9 mouse cellular contexts compared by ENCODE assay signal in genomic region chr3:121433968-121434533, GRCm38 (mm10). TPM values are rescaled to one million over a fixed set of nuclear protein-coding genes. Genes with fewer than 3 reads are reported as not detected.
DNase-seq lines count a peak whose midpoint lies in the region; ATAC-seq and TF ChIP-seq lines count a peak whose summit lies in the region.
"Had no signal": no experiment of that assay in that cellular context is flagged by ENCODE, and none has a peak within 500 bp of the region (broad histone marks: within the 10 kb centered on the region; RNA-seq: fewer than 3 reads in every experiment).

No protein-coding gene starts in this region.

- no peak overlapping the region for H3K4me3 ChIP-seq in embryonic fibroblast, embryonic 13.5 days (ENCODE audit: insufficient read depth, low read length)
- H3K4me3 ChIP-seq in hindbrain, postnatal 0 days (ENCODE audit: low read length): no peak overlapping the region
- no peak overlapping the region for H3K4me3 ChIP-seq in midbrain, embryonic 16.5 days (ENCODE audit: low read depth, low read length)
- H3K4me3 ChIP-seq: erythroblast, embryonic 14.5 days had no signal

- no peak for TF ChIP-seq POLR2A in embryonic fibroblast, embryonic 13.5 days (IDR thresholded peaks at IDR 0.05; ENCODE audit: low read depth, low read length)

- no peaks in the 10 kb centered on the region for H3K9me3 ChIP-seq in hindbrain, postnatal 0 days (ENCODE audit: low read length)
- H3K9me3 ChIP-seq in midbrain, embryonic 16.5 days (replicated peaks; ENCODE audit: control insufficient read depth, low read length, poor library complexity, severe bottlenecking): no peaks in the 10 kb centered on the region

- peaks cover 24% of the 10 kb centered on the region for H3K4me1 ChIP-seq in embryonic fibroblast, embryonic 13.5 days (ENCODE audit: control insufficient read depth, insufficient read depth, low read length)
- peaks cover 4% of the 10 kb centered on the region; the same call in 1 of the 2 replicates for H3K4me1 ChIP-seq in hindbrain, postnatal 0 days (ENCODE audit: insufficient read depth, low read length)
- peaks cover 45% of the 10 kb centered on the region for H3K4me1 ChIP-seq in midbrain, embryonic 16.5 days (ENCODE audit: control insufficient read depth, insufficient read depth, low read length)

- no peak overlapping the region for H3K9ac ChIP-seq in hindbrain, postnatal 0 days (replicated peaks; ENCODE audit: low read length)
- no peak overlapping the region for H3K9ac ChIP-seq in midbrain, embryonic 16.5 days (ENCODE audit: low read depth, low read length)

- intact Hi-C loops in heart, postnatal 36 days (cut with DNase I): no loop called here

- 42% methylated on average over 8 of the region's 8 CpGs for WGBS in hindbrain, postnatal 0 days
- 44% methylated on average over 8 of the region's 8 CpGs for WGBS in midbrain, embryonic 16.5 days

- no peak for TF ChIP-seq CTCF in embryonic fibroblast, embryonic 13.5 days (IDR thresholded peaks at IDR 0.05; ENCODE audit: borderline replicate concordance, insufficient read depth, low read length)
- no peak for TF ChIP-seq CTCF in hindbrain, postnatal 0 days (IDR thresholded peaks at IDR 0.05; ENCODE audit: low read depth)

- no peaks in the 10 kb centered on the region for H3K27me3 ChIP-seq in hindbrain, postnatal 0 days (ENCODE audit: insufficient read depth, low read length)
- no peaks in the 10 kb centered on the region for H3K27me3 ChIP-seq in midbrain, embryonic 16.5 days (ENCODE audit: control insufficient read depth, insufficient read depth, low read depth, low read length)

- peak overlapping the region; percentile 57 for H3K27ac ChIP-seq in embryonic fibroblast, embryonic 13.5 days (ENCODE audit: insufficient read depth, low read length)
- H3K27ac ChIP-seq in hindbrain, postnatal 0 days: peak overlapping the region; percentile 17; the same call in 1 of the 2 replicates
- 0 out of 2 replicates have a peak overlapping the region, but pooled peaks have one; percentile 43 for H3K27ac ChIP-seq in midbrain, embryonic 16.5 days (ENCODE audit: low read length)

- no peak for ATAC-seq in hindbrain, postnatal 0 days
- no peak for ATAC-seq in midbrain, embryonic 16.5 days
- ATAC-seq in erythroid progenitor cell, adult 5-6 weeks (replicated peaks; ENCODE audit: low FRiP score, poor library complexity, severe bottlenecking): no peak

- no peaks in the 10 kb centered on the region for H3K36me3 ChIP-seq in hindbrain, postnatal 0 days (ENCODE audit: insufficient read depth, low read length)
- H3K36me3 ChIP-seq in midbrain, embryonic 16.5 days (ENCODE audit: control insufficient read depth, insufficient read depth, low read length): no peaks in the 10 kb centered on the region

- no peak overlapping the region for H3K4me2 ChIP-seq in hindbrain, postnatal 0 days (ENCODE audit: low read depth, low read length)
- no peak overlapping the region for H3K4me2 ChIP-seq in midbrain, embryonic 16.5 days (ENCODE audit: low read length)

- peak; percentile 55 to 58 for DNase-seq in heart, adult 18-20 months
- DNase-seq in heart, postnatal 36 days: no peak
- no peak for DNase-seq in hindbrain, postnatal 0 days (ENCODE audit: low spot score)
- no peak for DNase-seq in cerebellum, postnatal 36 days
- DNase-seq in thymus, postnatal 25 days: no peak

RNA-seq across cellular contexts. Expression of gene Cnn3, which starts 7.8 kb away (rescaled TPM):
- 10 to 100 TPM; 37.4 to 41.5 TPM for total RNA-seq in heart, adult 18-20 months (2021)
- total RNA-seq in heart, postnatal 36 days (2021): 10 to 100 TPM; 42.1 to 43.8 TPM
- polyA plus RNA-seq in embryonic fibroblast, embryonic 13.5 days (2011; ENCODE audit: insufficient read length, low read depth, missing spikeins): 720 and 799 TPM in 2 replicates
- 180 and 194 TPM in 2 replicates for total RNA-seq in hindbrain, postnatal 0 days (2014; rRNA removed)
- 317 and 348 TPM in 2 replicates for polyA plus RNA-seq in hindbrain, postnatal 0 days (2015; fragmentation: Nextera tagmentation; extraction: Ambion mirVana)
- 311 and 357 TPM in 2 replicates for polyA plus RNA-seq in midbrain, embryonic 16.5 days (2015; fragmentation: Nextera tagmentation; extraction: Ambion mirVana)
- total RNA-seq in erythroid progenitor cell, adult 5-6 weeks (2015; ENCODE audit: low replicate concordance): 9.7 and 41.1 TPM in 2 replicates
- 13.6 and 36.1 TPM in 2 replicates for total RNA-seq in erythroid progenitor cell, adult 5-6 weeks (2017; ENCODE audit: low replicate concordance)

Comparison
In these comparisons a context has a peak if more than half of its experiments do, and no peak if none do; other contexts are left out.
1. DNase-seq: peak in heart, adult 18-20 months (2 of 2); none in heart, postnatal 36 days (0 of 2), hindbrain, postnatal 0 days (single experiment), cerebellum, postnatal 36 days (0 of 2) and thymus, postnatal 25 days (single experiment).
2. Peak in every context shown above with its lines, with median percentiles within 50 percentile points of each other: H3K27ac ChIP-seq.